Mouse (Mus musculus): ENCODE results near the gene Il22ra1. TPM values are rescaled to one million over a fixed set of nuclear protein-coding genes. Genes with fewer than 3 reads are reported as not detected.

The Il22ra1 gene
- polyA plus RNA-seq, 1 experiment from 2014 or later, result not detected

DNA sequence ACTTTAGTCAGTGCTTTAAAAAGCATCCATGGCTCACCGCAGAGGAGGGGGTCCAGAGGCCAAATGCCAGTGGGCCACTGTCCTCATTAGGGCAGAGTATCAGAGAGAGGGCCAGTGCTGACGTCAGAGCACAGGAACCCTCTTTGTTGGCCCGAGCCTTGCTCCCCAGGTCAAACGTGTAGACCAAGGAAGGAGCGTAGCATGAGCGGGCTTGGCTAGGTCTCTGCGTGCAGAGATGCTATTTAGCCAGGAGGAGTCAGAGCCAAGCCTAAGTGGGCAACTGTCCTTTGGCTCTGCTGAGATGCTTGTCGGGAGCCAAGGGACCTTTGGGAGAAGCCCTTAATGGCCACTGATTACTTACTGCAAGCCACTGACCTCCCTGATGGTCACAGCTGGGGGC is 33.1 kb downstream of the Il22ra1 start:
- Histone ChIP-seq H3K36me3 (ENCODE audit: poor library complexity, severe bottlenecking) (no peaks in the 10 kb centered on the region), H3K4me2 (no peak overlapping the region), H3K27ac (no peak overlapping the region), H3K4me3 (no peak overlapping the region), H3K27me3 (0 out of 2 replicates have a peak, but pooled peaks cover 13% of the 10 kb centered on the region), H3K4me1 (no peaks in the 10 kb centered on the region), H3K9ac (no peak overlapping the region), H3K9me3 (replicated peaks) (no peaks in the 10 kb centered on the region)
- ATAC-seq, result no peak
- 62% methylated on average over 8 of the region's 8 CpGs for WGBS

DNA sequence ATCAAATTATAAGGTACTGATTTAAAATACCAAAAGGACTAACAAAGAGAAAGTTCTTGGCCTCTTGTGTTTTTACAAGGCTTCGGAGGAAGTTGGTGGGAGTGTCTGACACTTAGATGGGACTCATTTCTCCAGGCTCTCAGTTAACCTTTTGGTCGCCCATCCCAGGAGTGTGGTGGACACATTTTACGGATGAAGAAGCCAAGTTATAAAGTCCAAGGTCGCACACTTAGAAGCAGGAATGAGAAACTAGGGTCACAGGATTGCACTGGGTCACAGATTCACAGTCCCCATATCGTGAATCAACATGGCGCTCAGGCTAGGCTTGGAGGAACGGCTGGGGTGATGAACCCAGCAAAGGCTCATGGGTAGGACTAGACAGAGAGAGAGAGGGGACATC is 33.6 kb downstream of the Il22ra1 start:
- WGBS, result 87% methylated on average over 7 of the region's 7 CpGs
- ATAC-seq, result no peak
- no peaks in the 10 kb centered on the region for H3K36me3 ChIP-seq (ENCODE audit: poor library complexity, severe bottlenecking)
- H3K27me3 ChIP-seq, result 0 out of 2 replicates have a peak, but pooled peaks cover 13% of the 10 kb centered on the region
- no peak overlapping the region for H3K4me2 ChIP-seq
- H3K9ac ChIP-seq, result no peak overlapping the region
- no peaks in the 10 kb centered on the region for H3K4me1 ChIP-seq
- H3K4me3 ChIP-seq, result no peak overlapping the region
- H3K27ac ChIP-seq, result no peak overlapping the region
- H3K9me3 ChIP-seq (replicated peaks), result no peaks in the 10 kb centered on the region

DNA sequence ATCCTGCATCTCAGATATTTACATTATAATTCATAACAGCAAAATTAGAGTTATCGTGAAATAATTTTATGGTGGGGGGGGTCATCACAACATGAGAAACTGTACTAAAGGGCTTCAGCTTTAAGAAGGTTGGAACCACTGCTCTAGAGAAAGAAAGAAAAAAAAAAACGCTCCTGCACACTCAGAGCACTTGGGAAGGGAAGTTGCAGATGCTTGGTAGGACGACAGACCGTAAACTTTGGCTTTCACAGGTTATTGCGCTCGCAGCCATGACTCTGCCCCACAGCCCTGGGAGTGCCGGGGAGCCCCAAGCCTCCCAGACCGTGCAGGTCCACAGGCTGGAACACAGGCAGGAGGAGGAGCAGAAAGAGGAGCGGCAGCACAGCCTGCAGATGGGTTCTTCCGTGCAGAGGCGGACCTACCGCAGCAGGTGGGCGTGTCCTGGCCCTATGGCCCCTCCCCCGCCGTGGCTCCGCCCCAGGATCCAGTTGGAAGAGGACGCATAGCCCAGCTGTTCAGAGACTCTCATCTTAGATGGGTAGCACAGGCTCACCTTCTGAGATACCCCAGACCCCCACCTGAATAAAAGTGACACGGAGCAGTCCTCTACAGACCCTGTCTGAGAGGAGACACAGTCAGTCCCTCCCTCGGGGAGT is 34.4 kb downstream of the Il22ra1 start:
- Histone ChIP-seq H3K4me1 (no peaks in the 10 kb centered on the region), H3K4me2 (peak overlapping the region; percentile 52), H3K27ac (no peak overlapping the region), H3K9ac (no peak overlapping the region), H3K36me3 (ENCODE audit: poor library complexity, severe bottlenecking) (no peaks in the 10 kb centered on the region), H3K9me3 (replicated peaks) (no peaks in the 10 kb centered on the region), H3K4me3 (peak overlapping the region; percentile 23), H3K27me3 (0 out of 2 replicates have a peak, but pooled peaks cover 13% of the 10 kb centered on the region)
- 10% methylated on average over 19 of the region's 19 CpGs for WGBS
- ATAC-seq, result no peak

DNA sequence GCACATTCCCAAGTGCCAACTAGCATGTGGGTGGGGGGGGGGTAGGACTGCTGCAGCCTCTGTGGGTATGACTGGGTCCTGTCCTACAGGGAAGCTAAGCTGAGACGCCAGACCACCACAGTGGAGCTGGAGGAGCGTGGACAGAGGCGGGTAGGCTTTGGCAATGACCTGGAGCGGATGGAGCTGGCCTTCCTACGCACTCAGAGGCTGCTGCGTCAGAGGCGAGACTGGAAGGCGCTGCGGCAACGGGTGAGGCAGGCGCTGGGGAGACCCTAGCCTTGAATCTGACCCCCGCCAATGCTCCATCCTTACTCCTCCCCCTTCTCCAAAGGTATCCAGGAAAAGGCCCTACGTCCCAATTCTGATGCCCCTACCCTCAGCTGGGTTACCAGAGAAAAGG is 36.7 kb downstream of the Il22ra1 start:
- Histone ChIP-seq H3K36me3 (ENCODE audit: poor library complexity, severe bottlenecking) (no peaks in the 10 kb centered on the region), H3K27ac (no peak overlapping the region), H3K4me2 (no peak overlapping the region), H3K4me3 (no peak overlapping the region), H3K27me3 (0 out of 2 replicates have a peak, but pooled peaks cover 5% of the 10 kb centered on the region), H3K9ac (no peak overlapping the region), H3K9me3 (replicated peaks) (no peaks in the 10 kb centered on the region), H3K4me1 (no peaks in the 10 kb centered on the region)
- 91% methylated on average over 13 of the region's 13 CpGs for WGBS
- ATAC-seq, result no peak

- Histone ChIP-seq H3K36me3 (ENCODE audit: poor library complexity, severe bottlenecking) (no peaks in the 10 kb centered on the region), H3K27ac (no peak overlapping the region), H3K4me1 (no peaks in the 10 kb centered on the region), H3K9me3 (replicated peaks) (no peaks in the 10 kb centered on the region), H3K4me3 (no peak overlapping the region), H3K4me2 (no peak overlapping the region), H3K27me3 (0 out of 2 replicates have a peak, but pooled peaks cover 3% of the 10 kb centered on the region), H3K9ac (no peak overlapping the region)
- WGBS, result 83% methylated on average over 8 of the region's 8 CpGs
- no peak for ATAC-seq
Observed at GRCm38 (mm10) chr4:135765707-135766106, 37.7 kb downstream of the Il22ra1 start.

GRCm38 (mm10) chr4:135766976-135767375 is 39.0 kb downstream of the Il22ra1 start:
- Histone ChIP-seq H3K4me2 (no peak overlapping the region), H3K9ac (no peak overlapping the region), H3K27me3 (no peaks in the 10 kb centered on the region), H3K4me3 (no peak overlapping the region), H3K27ac (no peak overlapping the region), H3K36me3 (ENCODE audit: poor library complexity, severe bottlenecking) (no peaks in the 10 kb centered on the region), H3K9me3 (replicated peaks) (no peaks in the 10 kb centered on the region), H3K4me1 (no peaks in the 10 kb centered on the region)
- ATAC-seq, result no peak
- 80% methylated on average over 3 of the region's 3 CpGs for WGBS

DNA sequence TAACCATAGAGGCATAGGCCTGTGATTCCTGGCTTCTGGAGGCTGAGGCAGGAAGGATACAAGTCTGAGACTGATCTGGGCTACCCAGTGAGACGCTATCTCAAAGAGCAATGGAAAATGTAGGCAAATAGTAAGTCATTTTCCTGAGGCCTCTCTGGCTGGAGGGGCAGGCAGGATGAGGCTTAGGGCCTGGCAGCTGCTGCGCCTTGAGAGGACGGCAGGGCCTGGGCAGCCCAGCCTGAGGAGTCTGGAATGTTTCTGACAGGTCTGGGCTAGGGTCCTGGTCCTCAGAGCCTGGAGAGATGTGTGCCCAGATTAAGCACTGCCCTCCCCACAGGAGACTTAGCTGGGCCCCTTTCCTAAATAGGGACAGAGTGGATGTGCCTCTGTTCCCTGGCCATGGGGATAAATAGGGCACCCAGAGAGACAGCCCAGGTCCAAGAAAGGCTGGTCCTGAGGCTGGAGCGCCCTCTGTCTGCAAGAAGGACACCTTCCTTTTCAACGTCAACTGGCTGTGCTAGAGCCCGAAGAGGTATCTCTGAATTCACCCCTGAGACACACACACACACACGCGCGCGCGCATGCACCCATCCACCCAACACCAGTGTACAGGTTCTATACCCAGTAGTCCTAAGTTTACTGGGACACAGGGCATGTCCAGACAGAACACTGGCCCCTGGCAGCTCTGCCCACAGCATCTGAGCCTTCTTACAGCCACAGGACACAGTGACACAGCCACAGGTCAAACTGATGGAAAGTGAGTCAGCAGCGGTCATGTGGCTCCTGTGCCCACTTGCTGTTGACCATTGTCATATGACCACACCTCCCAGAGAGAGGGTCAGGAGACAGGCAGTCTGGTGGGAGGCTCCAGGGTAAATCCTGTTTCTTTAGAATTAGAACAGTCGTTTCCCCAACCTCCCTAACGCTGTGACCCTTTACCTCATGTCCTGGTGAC is 40.9 kb downstream of the Il22ra1 start:
- no peak overlapping the region for H3K9ac ChIP-seq
- H3K4me2 ChIP-seq, result no peak overlapping the region
- no peak for ATAC-seq
- H3K36me3 ChIP-seq (ENCODE audit: poor library complexity, severe bottlenecking), result no peaks in the 10 kb centered on the region
- H3K4me1 ChIP-seq, result no peaks in the 10 kb centered on the region
- H3K4me3 ChIP-seq, result no peak overlapping the region
- H3K9me3 ChIP-seq (replicated peaks), result no peaks in the 10 kb centered on the region
- 62% methylated on average over 14 of the region's 14 CpGs for WGBS
- no peaks in the 10 kb centered on the region for H3K27me3 ChIP-seq
- H3K27ac ChIP-seq, result no peak overlapping the region

DNA sequence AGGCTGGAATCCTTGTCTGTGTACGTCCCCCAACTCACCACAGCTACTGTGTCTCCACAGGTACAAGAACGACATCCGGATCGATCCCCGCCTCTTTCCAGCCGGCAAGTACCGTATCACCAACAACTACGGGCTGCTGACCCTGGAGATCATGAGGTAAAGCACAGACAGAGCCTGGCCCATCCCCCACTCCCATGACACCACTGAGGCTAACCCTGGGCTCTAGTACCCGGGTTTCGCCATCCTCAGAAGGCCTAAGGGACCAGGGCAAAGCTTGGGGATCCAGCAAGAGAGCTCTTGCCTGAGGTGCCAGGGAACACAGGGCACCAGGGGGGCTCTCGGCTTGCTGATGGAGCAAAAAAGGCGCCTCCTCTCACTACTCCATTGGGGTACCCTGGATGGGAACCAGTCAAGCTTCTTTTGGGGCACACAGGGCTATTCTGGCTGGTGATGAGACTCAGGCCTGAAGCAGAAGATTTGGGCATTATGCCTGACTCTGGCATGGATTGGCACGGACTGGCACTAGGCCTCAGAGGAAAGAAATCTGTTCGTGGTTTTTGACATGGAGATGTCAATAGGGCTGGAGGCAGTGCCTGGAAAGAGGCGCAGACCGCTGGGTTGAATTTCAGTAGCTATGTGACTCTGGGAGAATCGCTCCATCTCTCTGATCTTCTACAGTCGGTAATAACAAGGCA is 42.8 kb downstream of the Il22ra1 start:
- Histone ChIP-seq H3K27me3 (no peaks in the 10 kb centered on the region), H3K4me1 (no peaks in the 10 kb centered on the region), H3K4me3 (no peak overlapping the region), H3K27ac (no peak overlapping the region), H3K9me3 (replicated peaks) (no peaks in the 10 kb centered on the region), H3K4me2 (no peak overlapping the region), H3K9ac (no peak overlapping the region), H3K36me3 (ENCODE audit: poor library complexity, severe bottlenecking) (no peaks in the 10 kb centered on the region)
- ATAC-seq, result no peak
- 86% methylated on average over 18 of the region's 18 CpGs for WGBS

- no peaks in the 10 kb centered on the region for H3K9me3 ChIP-seq (replicated peaks)
- no peaks in the 10 kb centered on the region for H3K27me3 ChIP-seq
- ATAC-seq, result no peak
- H3K9ac ChIP-seq, result no peak overlapping the region
- no peaks in the 10 kb centered on the region for H3K4me1 ChIP-seq
- no peak overlapping the region for H3K4me2 ChIP-seq
- H3K36me3 ChIP-seq (ENCODE audit: poor library complexity, severe bottlenecking), result no peaks in the 10 kb centered on the region
- 93% methylated on average over 6 of the region's 6 CpGs for WGBS
- H3K27ac ChIP-seq, result no peak overlapping the region
- no peak overlapping the region for H3K4me3 ChIP-seq
Observed at GRCm38 (mm10) chr4:135771592-135771991, 43.6 kb downstream of the Il22ra1 start.

DNA sequence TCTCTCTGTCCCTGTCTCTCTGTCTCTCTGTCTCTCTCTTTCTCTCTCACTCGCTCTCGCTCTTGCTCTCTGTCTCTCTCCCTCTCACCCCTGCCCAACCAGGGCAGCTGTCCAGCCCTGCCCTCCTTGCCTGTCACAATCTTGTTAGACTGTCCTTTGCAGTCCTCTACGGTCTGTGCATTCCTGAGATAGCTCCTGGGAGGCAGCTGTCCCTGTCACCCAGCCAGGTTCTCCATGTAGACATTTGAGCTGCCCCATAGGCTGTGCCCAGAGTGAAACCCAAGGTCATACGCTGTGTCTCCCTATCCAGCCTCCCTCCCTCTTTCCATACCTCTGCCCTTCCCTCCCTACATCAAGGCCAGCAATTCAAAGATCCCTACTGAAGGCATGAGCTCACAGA is 44.7 kb downstream of the Il22ra1 start:
- Histone ChIP-seq H3K4me1 (no peaks in the 10 kb centered on the region), H3K4me3 (no peak overlapping the region), H3K4me2 (no peak overlapping the region), H3K9ac (no peak overlapping the region), H3K36me3 (ENCODE audit: poor library complexity, severe bottlenecking) (no peaks in the 10 kb centered on the region), H3K27me3 (no peaks in the 10 kb centered on the region), H3K9me3 (replicated peaks) (no peaks in the 10 kb centered on the region), H3K27ac (no peak overlapping the region)
- ATAC-seq, result no peak
- 81% methylated on average over 4 of the region's 4 CpGs for WGBS

GRCm38 (mm10) chr4:135774496-135774895 is 46.5 kb downstream of the Il22ra1 start:
- Histone ChIP-seq H3K36me3 (ENCODE audit: poor library complexity, severe bottlenecking) (no peaks in the 10 kb centered on the region), H3K27me3 (no peaks in the 10 kb centered on the region), H3K27ac (no peak overlapping the region), H3K9ac (no peak overlapping the region), H3K4me1 (no peaks in the 10 kb centered on the region), H3K9me3 (replicated peaks) (no peaks in the 10 kb centered on the region), H3K4me2 (no peak overlapping the region), H3K4me3 (no peak overlapping the region)
- no peak for ATAC-seq
- WGBS, result 78% methylated on average over 8 of the region's 8 CpGs

- Histone ChIP-seq H3K36me3 (ENCODE audit: poor library complexity, severe bottlenecking) (no peaks in the 10 kb centered on the region), H3K27ac (no peak overlapping the region), H3K4me3 (no peak overlapping the region), H3K27me3 (no peaks in the 10 kb centered on the region), H3K9ac (no peak overlapping the region), H3K4me1 (no peaks in the 10 kb centered on the region), H3K9me3 (replicated peaks) (no peaks in the 10 kb centered on the region), H3K4me2 (no peak overlapping the region)
- no peak for ATAC-seq
- WGBS, result 83% methylated on average over 4 of the region's 4 CpGs
Observed at GRCm38 (mm10) chr4:135776850-135777249, 48.9 kb downstream of the Il22ra1 start.

Measured in forebrain, embryonic 13.5 days (tissue).